Mouse (Mus musculus) stomach, postnatal 0 days (tissue): ENCODE results near the gene Enox1. TPM values are rescaled to one million over a fixed set of nuclear protein-coding genes. Genes with fewer than 3 reads are reported as not detected.

Source experiments
- ATAC-seq: fragments of 200-750 bp; cut with Nextera tagmentation; 2 replicates; pipeline ENCODE4 v1.8.0; 2017; ENCODE audit not compliant: low FRiP score, low TSS enrichment
- DNase-seq: peaks from one replicate; pipeline ENCODE4 v3.0.0-alpha.2; 2016; ENCODE audit warnings: low spot score
- H3K27ac ChIP-seq: fragments of 300-500 bp; sonication (generic); replicated peaks from 2 replicates; pipeline ENCODE4 v1.5.1; 2014; ENCODE audit warnings: mild to moderate bottlenecking, control low read depth
- H3K27me3 ChIP-seq: fragments of 300-500 bp; sonication (generic); 2 replicates; pipeline ENCODE4 v1.6.1; 2014; ENCODE audit warnings: low read length; ENCODE audit not compliant: control insufficient read depth, insufficient read depth
- H3K36me3 ChIP-seq: fragments of 300-500 bp; sonication (generic); 2 replicates; pipeline ENCODE4 v1.6.1; 2014; ENCODE audit warnings: low read length, mixed read lengths; ENCODE audit not compliant: control insufficient read depth, insufficient read depth
- H3K4me1 ChIP-seq: fragments of 300-500 bp; sonication (generic); replicated peaks from 2 replicates; pipeline ENCODE4 v1.6.1; 2014; ENCODE audit warnings: antibody characterized with exemption; ENCODE audit not compliant: control insufficient read depth, insufficient read depth
- H3K4me2 ChIP-seq: fragments of 300-500 bp; sonication (generic); replicated peaks from 2 replicates; pipeline ENCODE4 v1.6.1; 2014; ENCODE audit warnings: low read depth, mild to moderate bottlenecking, control low read depth, moderate library complexity
- H3K4me3 ChIP-seq: fragments of 300-500 bp; sonication (generic); 2 replicates; pipeline ENCODE4 v1.5.1; 2014; ENCODE audit warnings: low read depth, low read length, control low read depth
- H3K9ac ChIP-seq: fragments of 300-500 bp; sonication (generic); 2 replicates; pipeline ENCODE4 v1.6.1; 2014; ENCODE audit warnings: mild to moderate bottlenecking, low read length, control low read depth, mixed read lengths
- H3K9me3 ChIP-seq: fragments of 300-500 bp; sonication (generic); 2 replicates; pipeline ENCODE4 v1.6.1; 2016; ENCODE audit warnings: low read length; ENCODE audit not compliant: control insufficient read depth
- CTCF ChIP-seq: IDR thresholded peaks from 2 replicates; pipeline ENCODE4 v1.5.1; 2016; ENCODE audit warnings: antibody characterized with exemption, low read depth, mild to moderate bottlenecking, moderate library complexity
- EP300 ChIP-seq: optimal IDR thresholded peaks from 2 replicates; pipeline ENCODE3; 2016; ENCODE audit warnings: antibody characterized with exemption
- WGBS: fragments of 180-500 bp; shearing (Covaris S2); extraction: QIAGEN DNeasy Blood & Tissue Kit; methylation state at CpG from one replicate; pipeline ENCODE4 v1.1.7; 2014; 5-methylcytosine and 5-hydroxymethylcytosine counted together
- polyA plus RNA-seq: library from polyadenylated mRNA; unstranded; fragments of >200 nt; fragmentation: Nextera tagmentation; extraction: Ambion mirVana; gene quantifications from 2 replicates; pipeline ENCODE4 v1.2.1, GENCODE M21; 2015

Gene Enox1
- polyA plus RNA-seq, 1 experiment from 2014 or later = 2.5 TPM

DNA sequence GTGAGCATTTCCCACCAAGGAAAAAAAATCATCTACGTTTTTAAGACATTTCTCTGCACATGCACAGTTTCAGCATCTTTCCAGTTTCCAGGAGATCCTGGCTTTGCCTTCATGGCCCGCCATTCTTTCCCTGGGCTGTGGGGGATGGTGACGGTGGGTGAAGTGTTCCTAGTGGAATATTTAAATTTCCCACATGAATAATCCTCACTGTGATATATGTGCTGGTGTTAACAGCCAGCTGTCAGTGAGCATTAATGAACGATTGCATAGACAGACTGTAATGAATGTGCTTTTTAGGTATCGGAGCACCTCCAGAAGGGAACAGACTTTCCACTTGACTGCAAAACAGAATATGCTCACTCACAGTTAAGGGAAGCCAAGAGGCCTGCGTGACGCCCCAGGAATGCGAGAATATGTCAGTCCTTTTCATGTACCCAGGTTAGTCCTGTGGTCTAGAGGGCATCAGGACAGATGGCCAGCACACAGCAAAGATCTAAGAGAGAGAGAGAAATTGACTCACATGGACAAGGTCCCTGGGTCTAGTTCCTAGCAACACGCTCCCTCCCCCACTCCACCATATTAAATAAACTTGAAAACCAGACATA is 558.5 kb downstream of the Enox1 start:
- 84% methylated on average over 9 of the region's 9 CpGs for WGBS

DNA sequence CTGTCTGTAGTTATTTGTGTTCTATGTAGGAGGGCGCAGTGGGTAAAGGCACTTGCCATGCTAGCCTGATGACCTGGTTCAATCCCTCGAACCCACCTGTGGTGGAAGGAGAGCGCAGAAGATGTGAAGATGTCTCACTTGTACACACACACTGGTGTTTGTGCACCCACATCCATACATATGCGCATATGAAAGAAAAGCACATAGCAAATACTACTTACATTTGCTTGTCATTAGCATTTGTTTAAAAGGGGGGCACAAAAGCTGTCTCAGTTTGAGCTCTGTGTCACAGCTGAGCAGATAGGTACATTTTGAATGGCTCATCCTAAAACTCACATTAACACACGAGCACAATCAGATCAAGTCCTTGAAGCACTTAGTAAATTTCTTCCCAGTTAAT is 560.4 kb downstream of the Enox1 start:
- no peaks in the 10 kb centered on the region for H3K36me3 ChIP-seq
- whole genome bisulfite sequencing = 91% methylated on average over 5 of the region's 5 CpGs

More for the DNA sequence above, 558.5 kb downstream of the Enox1 start:
- no peak overlapping the region for H3K9ac ChIP-seq
- no peaks in the 10 kb centered on the region for H3K27me3 ChIP-seq
- no peaks in the 10 kb centered on the region for H3K9me3 ChIP-seq
- H3K36me3 ChIP-seq = no peaks in the 10 kb centered on the region
- H3K4me3 ChIP-seq = no peak overlapping the region
- H3K4me2 ChIP-seq = no peak overlapping the region
- TF ChIP-seq CTCF = no peak
- H3K4me1 ChIP-seq = no peaks in the 10 kb centered on the region
- DNase-seq = no peak
- no peak overlapping the region for H3K27ac ChIP-seq
- no peak for ATAC-seq

DNA sequence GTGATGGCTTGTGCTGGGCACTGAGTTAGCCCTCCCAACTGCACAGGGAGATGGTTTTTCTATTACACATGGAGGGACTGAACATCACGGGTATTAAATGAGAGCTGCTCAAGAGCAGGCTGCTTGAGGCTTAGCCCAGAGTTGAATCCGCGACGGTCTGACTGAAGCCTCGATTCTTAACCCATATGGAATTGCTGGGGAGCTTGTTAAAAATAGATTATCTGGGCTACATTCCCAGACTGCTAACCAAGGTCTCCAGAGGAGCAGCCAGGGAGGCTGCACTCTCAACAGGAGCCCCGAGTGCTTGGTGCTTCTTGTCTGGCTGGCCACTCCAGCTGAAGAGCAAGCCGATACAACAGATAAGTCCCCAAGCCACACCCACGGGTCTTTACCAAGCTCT is 562.3 kb downstream of the Enox1 start:
- Histone ChIP-seq H3K4me2 (no peak overlapping the region), H3K27me3 (no peaks in the 10 kb centered on the region), H3K9ac (no peak overlapping the region), H3K9me3 (no peaks in the 10 kb centered on the region), H3K4me1 (no peaks in the 10 kb centered on the region), H3K36me3 (no peaks in the 10 kb centered on the region), H3K27ac (no peak overlapping the region), H3K4me3 (no peak overlapping the region)
- no peak for DNase-seq
- ATAC-seq = no peak
- TF ChIP-seq EP300 (no peak), CTCF (no peak)
- 48% methylated on average over 8 of the region's 8 CpGs for WGBS

More for the DNA sequence above, 560.4 kb downstream of the Enox1 start:
- no peak for TF ChIP-seq CTCF
- TF ChIP-seq EP300 = no peak
- Histone ChIP-seq H3K9me3 (no peaks in the 10 kb centered on the region), H3K27ac (no peak overlapping the region), H3K4me3 (no peak overlapping the region), H3K27me3 (no peaks in the 10 kb centered on the region), H3K4me1 (no peaks in the 10 kb centered on the region), H3K4me2 (no peak overlapping the region), H3K9ac (no peak overlapping the region)
- no peak for DNase-seq
- ATAC-seq = no peak

DNA sequence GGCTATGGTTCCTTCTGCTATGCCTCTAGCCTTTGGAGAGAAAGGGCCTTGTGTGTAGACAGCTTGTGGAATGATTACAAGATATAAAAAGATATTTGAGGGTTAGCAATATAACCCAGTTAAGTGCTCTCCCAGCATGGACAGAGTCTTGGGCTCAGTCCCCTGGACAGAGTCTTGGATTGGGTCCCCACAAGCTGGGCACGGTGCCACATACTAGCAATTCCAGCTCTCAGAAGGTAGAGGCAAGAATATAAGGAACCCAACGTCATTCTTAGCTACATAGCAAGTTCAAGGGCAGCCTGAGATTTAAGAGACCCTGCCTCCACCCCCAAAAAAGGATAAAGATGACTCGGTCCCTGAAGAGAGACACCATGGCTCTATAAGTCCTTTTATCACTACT is 581.5 kb downstream of the Enox1 start:
- Histone ChIP-seq H3K4me1 (no peaks in the 10 kb centered on the region), H3K9ac (no peak overlapping the region), H3K4me3 (no peak overlapping the region), H3K36me3 (no peaks in the 10 kb centered on the region), H3K4me2 (no peak overlapping the region), H3K27ac (no peak overlapping the region), H3K9me3 (no peaks in the 10 kb centered on the region), H3K27me3 (no peaks in the 10 kb centered on the region)
- WGBS = 66% methylated on average over 3 of the region's 3 CpGs
- DNase-seq (no peak), ATAC-seq (no peak)
- TF ChIP-seq CTCF (no peak), EP300 (no peak)

DNA sequence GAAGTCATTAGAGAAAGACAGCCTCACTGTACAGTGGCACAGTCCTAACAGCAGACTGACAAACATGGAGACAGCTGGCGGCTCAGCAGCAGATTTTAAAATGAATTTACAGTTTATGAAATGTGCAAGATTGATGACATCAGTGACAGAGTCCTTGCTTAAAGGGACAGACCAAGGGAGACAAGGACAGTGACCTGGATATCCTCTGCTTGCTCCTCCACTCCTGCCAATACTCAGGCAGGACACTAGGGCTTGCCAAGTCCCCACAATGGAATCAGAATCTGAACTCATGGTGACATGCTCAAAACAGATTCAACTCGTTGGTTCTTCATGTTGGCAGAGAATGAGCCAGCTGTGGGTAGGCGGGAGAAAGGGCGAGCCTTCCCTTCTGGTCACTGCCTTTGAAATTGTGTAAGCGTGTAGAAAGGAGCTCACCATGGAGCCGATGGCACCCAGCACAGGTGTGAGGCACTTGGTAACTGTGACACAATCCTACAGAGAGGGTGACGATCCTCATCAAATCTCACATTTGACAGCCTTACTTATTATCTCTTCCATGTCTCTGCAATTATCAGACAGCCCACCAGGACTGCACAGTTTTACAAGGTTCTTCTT is 582.3 kb downstream of the Enox1 start:
- H3K36me3 ChIP-seq = no peaks in the 10 kb centered on the region
- no peaks in the 10 kb centered on the region for H3K9me3 ChIP-seq
- TF ChIP-seq EP300 = no peak
- no peak for TF ChIP-seq CTCF
- no peak for ATAC-seq
- H3K27ac ChIP-seq = no peak overlapping the region
- H3K4me2 ChIP-seq = no peak overlapping the region
- no peaks in the 10 kb centered on the region for H3K4me1 ChIP-seq
- no peak for DNase-seq
- WGBS = 84% methylated on average over 7 of the region's 7 CpGs
- no peaks in the 10 kb centered on the region for H3K27me3 ChIP-seq
- no peak overlapping the region for H3K4me3 ChIP-seq
- H3K9ac ChIP-seq = no peak overlapping the region

DNA sequence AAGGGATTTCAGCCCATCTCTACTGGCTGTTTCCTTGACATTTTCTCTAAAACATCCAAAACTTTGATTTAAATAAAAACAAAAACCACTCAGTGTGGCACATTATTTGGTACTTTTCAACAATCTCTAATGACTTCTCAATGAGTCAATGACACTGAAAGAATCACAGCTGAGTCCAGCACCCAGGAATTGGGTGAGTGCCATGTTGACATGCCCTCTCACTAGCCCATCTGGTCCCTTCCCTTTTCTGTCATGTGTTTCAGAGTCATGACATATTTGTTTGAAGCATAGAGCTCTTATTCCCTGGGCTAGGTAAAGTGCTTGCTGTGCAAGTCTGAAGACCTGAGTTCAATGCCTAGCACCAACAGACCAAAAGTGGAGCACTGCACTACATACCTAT is 582.8 kb downstream of the Enox1 start:
- Histone ChIP-seq H3K9me3 (no peaks in the 10 kb centered on the region), H3K4me1 (no peaks in the 10 kb centered on the region), H3K9ac (no peak overlapping the region), H3K4me3 (no peak overlapping the region), H3K36me3 (no peaks in the 10 kb centered on the region), H3K4me2 (no peak overlapping the region), H3K27ac (no peak overlapping the region), H3K27me3 (no peaks in the 10 kb centered on the region)
- no peak for ATAC-seq
- no peak for TF ChIP-seq EP300
- no peak for TF ChIP-seq CTCF
- DNase-seq = no peak
